Mouse (Mus musculus) ES-E14 (cell line): ENCODE results near the gene Gpr75.

Experiments used
- HCFC1 ChIP-seq: IDR thresholded peaks from 2 replicates; pipeline ENCODE4 v1.6.1; 2012; ENCODE audit warnings: low read length, inconsistent platforms, borderline replicate concordance; ENCODE audit not compliant: insufficient read depth
- ZC3H11A ChIP-seq: IDR thresholded peaks from 2 replicates; pipeline ENCODE4 v1.6.1; 2012; ENCODE audit warnings: low read depth, mild to moderate bottlenecking, inconsistent platforms, low read length, borderline replicate concordance

GRCm38 (mm10) chr11:30838793-30839192 is 46.4 kb upstream of the Gpr75 start:
- TF ChIP-seq HCFC1 = no peak
- TF ChIP-seq ZC3H11A = no peak
